Mouse (Mus musculus) stomach, postnatal 0 days (tissue): ENCODE results near the gene Gm49630.
"Not testable (repeated sequence)": the region's sequence is repeated elsewhere in the genome, so short reads cannot be mapped to it uniquely, and the experiment has no call there.

Experiments used
- CTCF ChIP-seq: IDR thresholded peaks from 2 replicates; pipeline ENCODE4 v1.5.1; 2016; ENCODE audit warnings: antibody characterized with exemption, low read depth, mild to moderate bottlenecking, moderate library complexity
- EP300 ChIP-seq: optimal IDR thresholded peaks from 2 replicates; pipeline ENCODE3; 2016; ENCODE audit warnings: antibody characterized with exemption

- not testable (repeated sequence) for TF ChIP-seq CTCF, EP300
These were observed 2.4 kb downstream of the Gm49630 start for GRCm38 (mm10) chr17:7369401-7369800.
